Mouse (Mus musculus): ENCODE measurements at regions not wholly inside any gene's neighbourhood (a gene's known extent, or its start where the extent isn't known, plus 50 kb on each side); places are given as distances from the start of the nearest gene placed in this dataset.

DNA sequence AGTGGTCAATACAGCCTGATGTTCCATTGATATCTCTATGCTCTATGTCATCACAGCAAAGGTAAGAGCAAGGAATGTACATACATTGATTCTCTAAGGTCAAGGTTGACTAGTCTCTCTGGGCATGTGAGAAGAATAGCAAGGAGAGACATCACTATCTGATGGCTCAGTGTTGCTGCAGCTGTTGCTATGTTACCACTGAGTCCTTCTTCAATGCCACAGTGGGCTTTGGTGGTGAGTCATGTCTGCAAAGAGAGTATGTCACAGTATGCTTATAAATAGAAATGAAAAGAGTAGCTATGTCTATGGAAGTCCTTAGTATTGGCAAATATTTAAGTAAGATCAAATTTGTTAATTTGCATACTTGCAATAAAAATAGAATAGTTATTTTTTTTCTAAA, 326.3 kb downstream of the Cd109 start:
- Histone ChIP-seq H3K4me1 (replicated peaks) (no peaks in the 10 kb centered on the region), H3K4me2 (replicated peaks) (no peak overlapping the region), H3K36me3 (no peaks in the 10 kb centered on the region), H3K27me3 (replicated peaks) (no peaks in the 10 kb centered on the region), H3K4me3 (replicated peaks) (no peak overlapping the region), H3K9me3 (no peaks in the 10 kb centered on the region), H3K27ac (no peak overlapping the region), H3K9ac (no peak overlapping the region)
- ATAC-seq = no peak

DNA sequence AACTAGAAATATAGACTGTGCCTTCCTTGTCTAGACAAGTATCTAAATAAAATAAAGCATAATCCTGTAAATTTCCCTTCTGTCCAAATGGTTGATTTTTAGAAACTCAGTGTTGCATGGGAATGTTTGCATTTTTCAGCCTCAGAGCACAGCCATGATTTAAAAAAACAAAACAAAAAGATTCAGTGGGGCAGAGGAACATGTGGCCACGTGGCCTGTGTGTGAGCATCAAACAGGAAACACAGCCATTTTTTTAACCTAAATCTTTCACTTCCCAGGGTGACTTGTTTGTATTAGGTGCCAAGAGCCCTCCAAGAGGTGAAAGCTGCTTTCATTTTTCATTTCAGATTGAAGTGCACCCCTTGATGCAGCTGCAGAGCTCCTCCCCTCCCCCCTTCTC, 349.5 kb downstream of the Cd109 start:
- Histone ChIP-seq H3K4me1 (replicated peaks) (0 out of 2 replicates have a peak, but pooled peaks cover 4% of the 10 kb centered on the region), H3K4me3 (replicated peaks) (no peak overlapping the region), H3K27ac (no peak overlapping the region), H3K4me2 (replicated peaks) (no peak overlapping the region), H3K36me3 (no peaks in the 10 kb centered on the region), H3K9ac (no peak overlapping the region), H3K9me3 (no peaks in the 10 kb centered on the region), H3K27me3 (replicated peaks) (no peaks in the 10 kb centered on the region)
- 27% methylated on average over 1 of the region's 1 CpGs for WGBS
- no peak for ATAC-seq

DNA sequence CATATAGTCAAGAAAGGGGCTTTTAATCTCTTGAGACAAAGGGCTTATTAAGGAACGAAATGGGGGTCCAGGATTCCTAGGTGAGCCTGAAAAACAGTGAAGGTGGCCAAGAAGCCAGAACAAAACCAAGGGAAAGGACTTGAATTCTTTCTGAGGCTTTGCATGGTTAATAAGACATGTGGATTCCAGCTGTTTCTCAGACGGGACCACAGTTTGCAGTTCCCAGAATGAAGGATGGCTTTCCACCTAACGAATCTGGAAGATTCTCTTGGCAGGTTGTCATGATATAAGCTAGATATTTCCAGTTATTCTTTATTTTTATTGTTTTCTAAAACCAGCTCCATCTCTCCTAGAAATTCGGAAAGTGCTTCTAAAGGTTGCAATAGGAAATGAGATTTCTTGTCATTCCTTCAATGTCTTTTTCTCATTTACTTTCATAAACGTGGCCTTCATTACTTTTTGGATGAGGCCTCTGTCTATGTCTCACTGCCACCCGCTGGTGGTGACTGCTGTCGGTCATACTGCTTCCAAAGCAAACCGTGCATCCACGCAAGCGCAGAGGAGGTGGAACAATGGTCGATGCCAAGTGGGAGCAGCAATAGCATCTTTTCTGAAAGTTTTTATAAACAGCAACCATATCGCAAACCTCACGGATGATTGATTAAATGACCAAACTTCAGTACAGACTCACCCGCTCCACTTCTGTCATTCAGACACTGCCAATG, 350.0 kb downstream of the Cd109 start:
- Histone ChIP-seq H3K4me3 (replicated peaks) (no peak overlapping the region), H3K4me1 (replicated peaks) (0 out of 2 replicates have a peak, but pooled peaks cover 4% of the 10 kb centered on the region), H3K27me3 (replicated peaks) (no peaks in the 10 kb centered on the region), H3K4me2 (replicated peaks) (no peak overlapping the region), H3K27ac (no peak overlapping the region), H3K36me3 (no peaks in the 10 kb centered on the region), H3K9ac (no peak overlapping the region), H3K9me3 (no peaks in the 10 kb centered on the region)
- ATAC-seq = no peak
- WGBS = 67% methylated on average over 14 of the region's 14 CpGs

DNA sequence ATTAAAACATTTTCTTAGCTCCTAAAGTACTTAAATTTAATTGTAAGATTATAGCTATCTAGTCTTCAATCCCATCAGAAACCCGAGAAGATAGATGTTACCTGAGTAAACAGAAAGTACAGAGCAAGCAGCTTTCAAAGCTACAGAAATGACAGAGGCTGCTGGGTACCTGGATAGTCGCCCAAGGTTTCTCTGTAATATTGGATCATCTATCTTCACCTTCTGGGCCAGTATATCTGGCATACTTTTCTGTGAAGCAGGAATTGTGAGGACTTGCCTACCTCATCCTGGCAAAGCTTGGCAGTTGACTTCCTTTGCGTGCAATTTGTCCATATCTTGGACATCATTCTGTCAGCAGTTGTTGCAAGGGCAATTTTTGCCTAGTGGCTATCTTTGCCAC, 356.4 kb downstream of the Cd109 start:
- no peaks in the 10 kb centered on the region for H3K4me1 ChIP-seq (replicated peaks)
- H3K4me3 ChIP-seq (replicated peaks) = no peak overlapping the region
- ATAC-seq = no peak
- no peak overlapping the region for H3K4me2 ChIP-seq (replicated peaks)
- WGBS = 70% methylated on average over 3 of the region's 3 CpGs
- no peaks in the 10 kb centered on the region for H3K27me3 ChIP-seq (replicated peaks)
- H3K36me3 ChIP-seq = no peaks in the 10 kb centered on the region
- no peak overlapping the region for H3K27ac ChIP-seq
- no peaks in the 10 kb centered on the region for H3K9me3 ChIP-seq
- no peak overlapping the region for H3K9ac ChIP-seq

DNA sequence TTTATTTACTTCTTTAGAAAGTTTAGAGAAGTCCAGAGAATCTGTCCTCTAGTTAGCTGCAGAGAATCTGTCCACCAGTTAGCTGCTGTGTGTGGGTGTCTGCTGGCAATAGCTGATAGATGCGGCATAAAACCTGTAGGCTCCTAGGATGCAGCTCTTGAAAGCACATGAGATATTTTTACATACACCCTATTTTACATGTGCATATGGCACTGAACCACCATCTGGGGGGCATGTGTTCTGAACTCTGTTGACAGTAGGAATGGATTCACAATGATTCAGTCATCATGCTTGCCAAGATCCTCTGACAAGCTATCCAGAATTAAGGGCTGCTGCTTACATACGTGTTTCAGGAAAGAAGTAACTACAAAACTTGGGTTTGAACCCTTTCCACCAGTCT, 368.4 kb downstream of the Cd109 start:
- ATAC-seq = no peak
- Histone ChIP-seq H3K9me3 (no peaks in the 10 kb centered on the region), H3K4me1 (replicated peaks) (no peaks in the 10 kb centered on the region), H3K27ac (no peak overlapping the region), H3K27me3 (replicated peaks) (no peaks in the 10 kb centered on the region), H3K4me2 (replicated peaks) (no peak overlapping the region), H3K36me3 (no peaks in the 10 kb centered on the region), H3K9ac (no peak overlapping the region), H3K4me3 (replicated peaks) (no peak overlapping the region)
- 84% methylated on average over 2 of the region's 2 CpGs for WGBS

DNA sequence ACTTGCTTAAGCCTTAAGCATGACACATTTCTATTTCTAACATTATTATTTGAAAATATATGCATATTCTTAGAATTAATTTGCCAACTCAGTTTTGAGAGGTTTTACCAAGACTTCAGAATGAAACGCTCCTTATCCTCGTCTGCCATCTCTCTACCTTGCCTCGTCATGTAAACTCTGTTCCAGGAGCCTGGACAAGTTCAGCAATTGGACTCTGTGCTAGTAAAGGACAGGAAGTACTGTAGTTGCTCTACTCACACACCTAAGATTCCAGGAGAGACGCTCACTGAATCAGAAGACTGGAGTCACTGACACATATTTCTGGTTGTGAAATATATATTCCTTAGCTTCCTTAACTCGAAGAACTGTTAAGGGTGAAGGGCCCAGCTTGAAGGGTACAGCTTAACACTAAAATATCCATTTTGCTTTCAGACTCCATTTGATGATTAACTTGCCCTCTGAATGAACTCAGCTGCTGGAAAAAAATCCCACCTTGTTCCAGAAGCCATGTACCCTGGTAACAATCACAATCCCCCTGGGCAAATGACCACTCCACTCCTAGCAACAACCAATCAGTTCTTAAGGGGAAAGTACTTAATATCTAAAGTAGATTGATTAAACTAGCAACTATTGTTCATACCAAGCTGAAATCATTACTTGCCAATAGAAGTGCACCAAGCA, 370.0 kb downstream of the Cd109 start:
- no peaks in the 10 kb centered on the region for H3K9me3 ChIP-seq
- H3K27ac ChIP-seq = no peak overlapping the region
- no peaks in the 10 kb centered on the region for H3K4me1 ChIP-seq (replicated peaks)
- no peak for ATAC-seq
- no peaks in the 10 kb centered on the region for H3K27me3 ChIP-seq (replicated peaks)
- no peak overlapping the region for H3K4me3 ChIP-seq (replicated peaks)
- 52% methylated on average over 5 of the region's 5 CpGs for WGBS
- H3K9ac ChIP-seq = no peak overlapping the region
- H3K36me3 ChIP-seq = no peaks in the 10 kb centered on the region
- H3K4me2 ChIP-seq (replicated peaks) = no peak overlapping the region

DNA sequence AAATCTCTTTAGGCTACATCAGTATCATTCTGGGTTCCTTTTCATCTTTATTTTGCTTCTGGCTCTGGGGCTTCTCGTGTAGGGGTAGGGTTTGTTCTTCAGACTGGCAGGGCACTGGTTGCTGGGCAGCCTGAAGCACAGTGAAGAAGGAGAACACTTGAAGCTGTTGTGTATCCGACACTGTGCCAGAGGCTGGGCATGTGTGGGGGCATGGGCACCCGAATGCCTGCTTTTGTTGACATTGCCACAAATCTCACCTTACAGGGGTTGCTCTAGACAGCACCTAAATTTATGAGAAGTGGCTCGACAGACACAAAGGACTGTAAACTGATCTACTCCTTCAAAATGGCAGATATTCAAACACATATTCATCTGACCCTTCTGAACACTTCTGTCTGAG, 376.0 kb downstream of the Cd109 start:
- no peak for ATAC-seq
- H3K9ac ChIP-seq = no peak overlapping the region
- no peak overlapping the region for H3K27ac ChIP-seq
- no peaks in the 10 kb centered on the region for H3K27me3 ChIP-seq (replicated peaks)
- no peaks in the 10 kb centered on the region for H3K4me1 ChIP-seq (replicated peaks)
- no peaks in the 10 kb centered on the region for H3K36me3 ChIP-seq
- H3K9me3 ChIP-seq = no peaks in the 10 kb centered on the region
- no peak overlapping the region for H3K4me3 ChIP-seq (replicated peaks)
- H3K4me2 ChIP-seq (replicated peaks) = no peak overlapping the region
- WGBS = 49% methylated on average over 4 of the region's 4 CpGs

DNA sequence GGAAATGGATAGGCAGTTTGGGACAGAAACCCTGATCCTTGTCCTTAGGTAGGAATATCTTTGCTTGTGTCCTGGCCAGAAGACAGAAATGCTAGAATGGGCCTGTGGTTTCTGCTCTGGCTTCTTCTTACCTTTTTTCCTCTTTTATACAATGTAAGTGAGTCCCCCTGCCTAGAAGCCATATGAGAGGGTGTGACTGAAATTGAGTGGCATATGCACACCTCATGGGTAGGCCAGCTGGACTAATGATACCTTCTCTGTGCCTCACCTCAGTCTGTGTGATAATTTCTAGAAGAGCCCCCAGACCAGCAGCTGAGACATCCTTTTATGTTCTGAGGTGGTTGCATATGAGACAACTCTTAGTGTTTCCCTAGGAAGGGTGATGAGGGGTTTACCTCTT, 385.7 kb downstream of the Cd109 start:
- H3K9me3 ChIP-seq = no peaks in the 10 kb centered on the region
- H3K4me1 ChIP-seq (replicated peaks) = no peaks in the 10 kb centered on the region
- H3K27me3 ChIP-seq (replicated peaks) = no peaks in the 10 kb centered on the region
- H3K4me3 ChIP-seq (replicated peaks) = no peak overlapping the region
- no peak for ATAC-seq
- no peak overlapping the region for H3K27ac ChIP-seq
- H3K36me3 ChIP-seq = no peaks in the 10 kb centered on the region
- no peak overlapping the region for H3K4me2 ChIP-seq (replicated peaks)
- no peak overlapping the region for H3K9ac ChIP-seq

DNA sequence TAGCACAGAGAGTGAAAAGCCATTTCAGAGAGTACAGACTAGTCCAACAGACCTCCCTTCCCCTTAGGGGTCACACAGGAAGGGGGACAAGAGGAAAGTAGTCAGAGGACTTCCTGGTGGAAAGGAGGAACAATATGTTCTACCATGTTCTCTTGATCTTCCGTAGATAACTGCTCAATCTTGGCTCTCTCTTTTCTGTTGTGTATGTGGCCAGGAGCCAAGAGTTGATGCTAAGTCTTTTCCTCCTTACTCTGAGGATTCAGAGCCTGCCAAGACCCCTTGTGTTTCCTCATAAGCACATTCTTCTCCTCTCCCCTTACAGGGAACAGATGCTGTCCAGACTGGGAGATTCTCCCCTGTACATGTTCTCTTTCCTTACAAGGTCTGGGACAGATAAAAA, 386.6 kb downstream of the Cd109 start:
- no peak overlapping the region for H3K4me2 ChIP-seq (replicated peaks)
- no peaks in the 10 kb centered on the region for H3K36me3 ChIP-seq
- H3K4me3 ChIP-seq (replicated peaks) = no peak overlapping the region
- 43% methylated on average over 1 of the region's 1 CpGs for WGBS
- H3K4me1 ChIP-seq (replicated peaks) = no peaks in the 10 kb centered on the region
- peak; percentile 61 for ATAC-seq
- H3K9me3 ChIP-seq = no peaks in the 10 kb centered on the region
- H3K27me3 ChIP-seq (replicated peaks) = no peaks in the 10 kb centered on the region
- H3K27ac ChIP-seq = no peak overlapping the region
- H3K9ac ChIP-seq = no peak overlapping the region

DNA sequence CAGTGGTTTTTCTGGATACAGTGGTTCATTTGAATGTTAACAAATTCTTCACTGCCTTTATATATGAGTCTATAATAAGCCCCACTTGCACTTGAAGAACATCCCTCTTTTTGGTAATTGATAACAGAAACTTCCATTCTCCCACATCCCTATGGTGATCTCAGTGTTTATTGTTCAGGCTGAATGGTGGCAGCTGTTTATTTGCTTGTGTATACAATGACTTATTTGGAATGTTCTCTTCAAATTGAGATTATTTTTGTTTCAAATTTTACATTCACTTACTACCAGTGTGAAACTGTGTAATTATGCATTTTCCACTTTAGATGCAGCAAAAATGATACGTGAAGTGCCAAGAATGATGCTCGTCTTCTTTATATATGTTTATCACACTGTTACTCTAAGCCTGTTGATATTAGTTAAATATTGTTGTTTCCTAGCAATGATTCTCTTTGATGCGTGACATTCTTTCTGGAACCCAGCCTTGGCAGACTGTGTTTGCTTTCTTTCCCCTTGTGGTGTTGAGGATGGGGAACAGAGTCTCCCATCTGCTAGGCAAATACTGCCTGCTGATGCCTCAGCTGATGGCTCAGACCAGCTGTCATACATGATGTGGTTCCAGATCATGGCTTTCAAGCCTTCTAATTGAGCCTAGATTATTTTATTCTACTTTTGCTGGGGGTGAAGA, 389.1 kb downstream of the Cd109 start:
- no peaks in the 10 kb centered on the region for H3K4me1 ChIP-seq (replicated peaks)
- H3K9ac ChIP-seq = no peak overlapping the region
- no peak overlapping the region for H3K27ac ChIP-seq
- no peak for ATAC-seq
- no peaks in the 10 kb centered on the region for H3K27me3 ChIP-seq (replicated peaks)
- H3K4me2 ChIP-seq (replicated peaks) = no peak overlapping the region
- no peak overlapping the region for H3K4me3 ChIP-seq (replicated peaks)
- 53% methylated on average over 3 of the region's 3 CpGs for WGBS
- no peaks in the 10 kb centered on the region for H3K9me3 ChIP-seq
- no peaks in the 10 kb centered on the region for H3K36me3 ChIP-seq

DNA sequence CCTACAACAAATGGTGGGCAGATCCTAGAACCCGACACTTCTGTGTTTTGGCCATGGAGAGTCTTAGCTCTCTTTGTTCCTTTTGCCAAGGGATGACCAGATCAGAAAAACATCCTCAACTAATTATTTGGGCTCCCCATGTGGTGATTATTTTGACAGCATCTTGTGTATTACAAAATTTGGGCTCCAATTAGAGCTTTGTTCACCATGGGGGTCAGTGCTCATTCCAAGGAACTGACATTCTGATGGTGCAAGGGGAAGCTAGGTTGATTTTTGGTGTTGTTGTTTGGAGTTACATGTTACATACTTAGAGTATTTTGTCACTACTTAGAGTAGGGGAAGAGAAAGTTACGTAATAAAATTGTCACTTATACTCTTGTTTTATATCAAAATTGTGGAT, 406.9 kb downstream of the Cd109 start:
- Histone ChIP-seq H3K36me3 (no peaks in the 10 kb centered on the region), H3K27ac (no peak overlapping the region), H3K4me2 (replicated peaks) (no peak overlapping the region), H3K27me3 (replicated peaks) (no peaks in the 10 kb centered on the region), H3K4me3 (replicated peaks) (no peak overlapping the region), H3K4me1 (replicated peaks) (no peaks in the 10 kb centered on the region), H3K9me3 (no peaks in the 10 kb centered on the region), H3K9ac (no peak overlapping the region)
- no peak for ATAC-seq
- WGBS = 95% methylated on average over 2 of the region's 2 CpGs

DNA sequence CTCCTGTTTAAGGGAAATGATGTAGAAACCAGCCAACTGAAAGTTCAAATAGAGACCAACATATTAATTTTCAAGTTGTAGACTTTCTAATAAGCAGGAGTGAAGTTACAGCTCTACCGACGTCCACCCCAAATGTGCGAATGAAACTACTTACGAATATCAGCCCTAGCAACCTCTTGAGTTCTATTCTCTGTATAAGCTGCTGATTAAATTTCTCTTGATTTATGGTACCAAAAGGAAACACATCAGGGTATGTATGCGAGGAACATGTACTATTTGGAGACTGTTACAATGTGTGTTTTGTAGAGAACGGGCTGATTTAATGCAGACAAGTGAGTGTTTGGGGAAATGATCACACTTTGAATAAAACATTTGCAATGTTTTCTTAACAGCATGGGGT, 412.9 kb downstream of the Cd109 start:
- 91% methylated on average over 6 of the region's 6 CpGs for WGBS
- no peaks in the 10 kb centered on the region for H3K27me3 ChIP-seq (replicated peaks)
- no peak for ATAC-seq

DNA sequence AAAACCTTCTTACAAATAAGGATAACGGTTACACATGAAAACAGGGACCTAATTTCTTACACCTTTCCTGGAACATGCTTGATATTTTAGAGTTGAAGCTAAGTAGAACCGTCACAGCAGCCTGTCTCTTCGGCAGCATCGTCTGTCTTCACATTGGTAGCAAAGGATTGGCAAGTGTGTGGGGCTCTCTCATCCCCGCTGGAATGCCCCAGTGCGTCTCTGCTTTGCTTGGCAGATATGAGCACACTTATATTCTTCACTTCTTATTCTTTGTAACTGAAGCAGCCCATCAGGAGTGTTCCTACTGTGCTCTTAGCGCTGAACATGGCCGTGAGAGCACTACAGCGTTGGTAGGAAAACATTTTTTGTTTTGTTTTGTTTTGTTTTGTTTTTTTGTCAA, 414.1 kb downstream of the Cd109 start:
- Histone ChIP-seq H3K9ac (no peak overlapping the region), H3K9me3 (no peaks in the 10 kb centered on the region), H3K4me2 (replicated peaks) (no peak overlapping the region), H3K4me3 (replicated peaks) (no peak overlapping the region), H3K4me1 (replicated peaks) (no peaks in the 10 kb centered on the region), H3K27me3 (replicated peaks) (no peaks in the 10 kb centered on the region), H3K27ac (no peak overlapping the region), H3K36me3 (no peaks in the 10 kb centered on the region)
- 85% methylated on average over 9 of the region's 9 CpGs for WGBS
- ATAC-seq = no peak

More for the DNA sequence above, 412.9 kb downstream of the Cd109 start:
- H3K4me3 ChIP-seq (replicated peaks) = no peak overlapping the region
- no peaks in the 10 kb centered on the region for H3K9me3 ChIP-seq
- no peak overlapping the region for H3K27ac ChIP-seq
- no peak overlapping the region for H3K9ac ChIP-seq
- no peaks in the 10 kb centered on the region for H3K4me1 ChIP-seq (replicated peaks)
- H3K36me3 ChIP-seq = no peaks in the 10 kb centered on the region
- no peak overlapping the region for H3K4me2 ChIP-seq (replicated peaks)

Data from intestine, embryonic 15.5 days (tissue).